Mouse (Mus musculus) MEL (cell line): Measurements from ENCODE around the gene Sugp1. TPM values are rescaled to one million over a fixed set of nuclear protein-coding genes. Genes with fewer than 3 reads are reported as not detected.

ENCODE experiments used
- DNase-seq: peaks from one replicate; pipeline ENCODE4 v3.0.0; 2011; ENCODE audit warnings: low read depth, low spot score
- H3K27ac ChIP-seq: 2 replicates; pipeline ENCODE4 v1.5.1; 2012; ENCODE audit warnings: low read depth, mild to moderate bottlenecking, control low read depth, low read length, moderate library complexity; ENCODE audit not compliant: control insufficient read depth
- H3K27me3 ChIP-seq, 2 experiments: fragments of 150-350 bp in 1 of 2; sonication (generic) in 1 of 2; 2 replicates each; pipeline ENCODE4 v1.6.1; 2012; ENCODE audit warnings: low read length in 2 of 2, mild to moderate bottlenecking in 2 of 2, improper control_type of control experiment in 1 of 2, moderate library complexity in 1 of 2; ENCODE audit not compliant: insufficient read depth in 2 of 2, control insufficient read depth in 1 of 2
- H3K36me3 ChIP-seq, 2 experiments: 2 replicates each; pipeline ENCODE4 v1.6.1; 2012 to 2014; ENCODE audit warnings: low read length in 2 of 2, improper control_type of control experiment in 1 of 2, inconsistent platforms in 1 of 2, mild to moderate bottlenecking in 1 of 2; ENCODE audit not compliant: insufficient read depth in 2 of 2, control insufficient read depth in 1 of 2
- H3K4me1 ChIP-seq, 2 experiments: fragments of 150-350 bp in 1 of 2; sonication (generic) in 1 of 2; 2 replicates each; pipeline ENCODE4 v1.6.1; 2012; ENCODE audit warnings: low read length in 2 of 2, improper control_type of control experiment in 1 of 2, mild to moderate bottlenecking in 1 of 2; ENCODE audit not compliant: insufficient read depth in 2 of 2, control insufficient read depth in 1 of 2
- H3K4me3 ChIP-seq, 2 experiments: fragments of 150-350 bp in 1 of 2; sonication (generic) in 1 of 2; 2 replicates each; pipeline ENCODE4 v1.5.1; 2012; ENCODE audit warnings: low read depth in 2 of 2, low read length in 2 of 2, mild to moderate bottlenecking in 2 of 2, moderate library complexity in 2 of 2, control low read depth in 1 of 2, improper control_type of control experiment in 1 of 2; ENCODE audit not compliant: control insufficient read depth in 1 of 2, insufficient read depth in 1 of 2
- H3K79me2 ChIP-seq: 2 replicates; pipeline ENCODE4 v1.6.1; 2012; ENCODE audit warnings: mild to moderate bottlenecking, low read length, moderate library complexity; ENCODE audit not compliant: control insufficient read depth, poor library complexity, insufficient read depth
- H3K9ac ChIP-seq: 2 replicates; pipeline ENCODE4 v1.6.1; 2012; ENCODE audit warnings: low read depth, mild to moderate bottlenecking, control low read depth, low read length, moderate library complexity; ENCODE audit not compliant: control insufficient read depth, poor library complexity, severe bottlenecking
- H3K9me3 ChIP-seq: fragments of 150-350 bp; sonication (generic); replicated peaks from 2 replicates; pipeline ENCODE4 v1.6.1; 2012; ENCODE audit warnings: mild to moderate bottlenecking, low read length, improper control_type of control experiment, moderate library complexity; ENCODE audit not compliant: insufficient read depth
- BHLHE40 ChIP-seq: IDR thresholded peaks from 2 replicates; pipeline ENCODE4 v1.6.1; 2012; ENCODE audit warnings: low read depth, mild to moderate bottlenecking, inconsistent platforms, low read length, improper control_type of control experiment, borderline replicate concordance
- CHD1 ChIP-seq: IDR thresholded peaks from 2 replicates; pipeline ENCODE4 v1.6.1; 2012; ENCODE audit warnings: low read depth, mild to moderate bottlenecking, inconsistent platforms, low read length, improper control_type of control experiment
- ELF1 ChIP-seq: IDR thresholded peaks from 2 replicates; pipeline ENCODE4 v1.6.1; 2014; ENCODE audit warnings: low read depth, mild to moderate bottlenecking, inconsistent platforms, low read length, improper control_type of control experiment, moderate library complexity
- EP300 ChIP-seq, 2 experiments: IDR thresholded peaks; 2 replicates each; pipeline ENCODE4 v1.6.1; 2011; ENCODE audit warnings: improper control_type of control experiment in 2 of 2, low read length in 2 of 2, low read depth in 1 of 2, mild to moderate bottlenecking in 1 of 2
- GABPA ChIP-seq: IDR thresholded peaks from 2 replicates; pipeline ENCODE4 v1.6.1; 2012; ENCODE audit warnings: low read depth, mild to moderate bottlenecking, inconsistent platforms, low read length, improper control_type of control experiment, moderate library complexity
- GATA1 ChIP-seq: IDR thresholded peaks from 2 replicates; pipeline ENCODE4 v1.6.1; 2011; ENCODE audit warnings: low read depth, low read length, improper control_type of control experiment
- JUND ChIP-seq: IDR thresholded peaks from 2 replicates; pipeline ENCODE4 v1.6.1; 2011; ENCODE audit warnings: low read depth, mild to moderate bottlenecking, improper control_type of control experiment, low read length
- KAT2A ChIP-seq: conservative IDR thresholded peaks from 2 replicates; pipeline ENCODE4 v1.6.1; 2012; ENCODE audit warnings: low read depth, low read length, improper control_type of control experiment, inconsistent platforms
- MAFK ChIP-seq: IDR thresholded peaks from 2 replicates; pipeline ENCODE4 v1.6.1; 2011; ENCODE audit warnings: low read depth, mild to moderate bottlenecking, low read length, improper control_type of control experiment, borderline replicate concordance
- MAX ChIP-seq: IDR thresholded peaks from 2 replicates; pipeline ENCODE4 v1.6.1; 2011; ENCODE audit warnings: low read length, improper control_type of control experiment
- MEF2A ChIP-seq: IDR thresholded peaks from 2 replicates; pipeline ENCODE4 v1.6.1; 2014; ENCODE audit warnings: low read depth, mild to moderate bottlenecking, inconsistent platforms, low read length, improper control_type of control experiment; ENCODE audit not compliant: poor library complexity, insufficient replicate concordance, severe bottlenecking; ENCODE audit errors: extremely low read depth
- MYB ChIP-seq: IDR thresholded peaks from 2 replicates; pipeline ENCODE4 v1.6.1; 2011; ENCODE audit warnings: mild to moderate bottlenecking, low read depth, low read length, improper control_type of control experiment
- NELFE ChIP-seq: IDR thresholded peaks from 2 replicates; pipeline ENCODE4 v1.6.1; 2011; ENCODE audit warnings: low read depth, low read length, improper control_type of control experiment
- NRF1 ChIP-seq: IDR thresholded peaks from 2 replicates; pipeline ENCODE4 v1.6.1; 2014; ENCODE audit warnings: low read depth, mild to moderate bottlenecking, inconsistent platforms, low read length, improper control_type of control experiment, moderate library complexity; ENCODE audit not compliant: poor library complexity, insufficient read depth, severe bottlenecking
- POLR2A ChIP-seq, 2 experiments: IDR thresholded peaks; 2 replicates each; pipeline ENCODE4 v1.6.1; 2011 to 2012; ENCODE audit warnings: low read length in 2 of 2, mild to moderate bottlenecking in 2 of 2, control low read depth in 1 of 2, improper control_type of control experiment in 1 of 2, low read depth in 1 of 2, moderate library complexity in 1 of 2; ENCODE audit not compliant: control insufficient read depth in 1 of 2, insufficient read depth in 1 of 2, poor library complexity in 1 of 2
- POLR2AphosphoS2 ChIP-seq: IDR thresholded peaks from 2 replicates; pipeline ENCODE4 v1.6.1; 2011; ENCODE audit warnings: low read length, improper control_type of control experiment
- POLR2AphosphoS5 ChIP-seq: IDR thresholded peaks from 2 replicates; pipeline ENCODE4 v1.6.1; 2012; ENCODE audit warnings: low read depth, borderline replicate concordance, mild to moderate bottlenecking, inconsistent platforms, low read length, moderate library complexity, mixed read lengths
- RAD21 ChIP-seq: IDR thresholded peaks from 2 replicates; pipeline ENCODE4 v1.6.1; 2011; ENCODE audit warnings: mild to moderate bottlenecking, low read depth, low read length, improper control_type of control experiment
- RCOR1 ChIP-seq: IDR thresholded peaks from 2 replicates; pipeline ENCODE4 v1.6.1; 2012; ENCODE audit warnings: low read depth, mild to moderate bottlenecking, inconsistent platforms, low read length, improper control_type of control experiment
- SIN3A ChIP-seq: IDR thresholded peaks from 2 replicates; pipeline ENCODE4 v1.6.1; 2012; ENCODE audit warnings: low read length, improper control_type of control experiment, inconsistent platforms
- SMC3 ChIP-seq: IDR thresholded peaks from 2 replicates; pipeline ENCODE4 v1.6.1; 2011; ENCODE audit warnings: low read depth, low read length, improper control_type of control experiment
- TAL1 ChIP-seq: IDR thresholded peaks from 2 replicates; pipeline ENCODE4 v1.6.1; 2012; ENCODE audit warnings: mild to moderate bottlenecking, inconsistent platforms, low read length, moderate library complexity, mixed read lengths
- TBP ChIP-seq: IDR thresholded peaks from 2 replicates; pipeline ENCODE4 v1.8.0; 2011; ENCODE audit warnings: low read depth, low read length, improper control_type of control experiment
- TCF12 ChIP-seq: IDR thresholded peaks from 2 replicates; pipeline ENCODE4 v1.6.1; 2014; ENCODE audit warnings: low read depth, mild to moderate bottlenecking, inconsistent platforms, low read length, improper control_type of control experiment, moderate library complexity
- USF1 ChIP-seq: IDR thresholded peaks from 2 replicates; pipeline ENCODE4 v1.6.1; 2014; ENCODE audit warnings: low read depth, mild to moderate bottlenecking, inconsistent platforms, low read length, improper control_type of control experiment, moderate library complexity
- USF2 ChIP-seq, 2 experiments: IDR thresholded peaks; 2 replicates each; pipeline ENCODE4 v1.6.1; 2011 to 2012; ENCODE audit warnings: improper control_type of control experiment in 2 of 2, low read length in 2 of 2, borderline replicate concordance in 1 of 2, inconsistent platforms in 1 of 2, low read depth in 1 of 2, mild to moderate bottlenecking in 1 of 2; ENCODE audit not compliant: insufficient read depth in 1 of 2
- ZC3H11A ChIP-seq: IDR thresholded peaks from 2 replicates; pipeline ENCODE4 v1.6.1; 2012; ENCODE audit warnings: low read depth, mild to moderate bottlenecking, inconsistent platforms, low read length, improper control_type of control experiment
- ZKSCAN1 ChIP-seq: IDR thresholded peaks from 2 replicates; pipeline ENCODE4 v1.6.1; 2012; ENCODE audit warnings: low read depth, mild to moderate bottlenecking, inconsistent platforms, low read length, improper control_type of control experiment, moderate library complexity
- ZMIZ1 ChIP-seq: IDR thresholded peaks from 2 replicates; pipeline ENCODE4 v1.6.1; 2012; ENCODE audit warnings: low read depth, mild to moderate bottlenecking, inconsistent platforms, low read length, improper control_type of control experiment, moderate library complexity
- ZNF384 ChIP-seq: IDR thresholded peaks from 2 replicates; pipeline ENCODE4 v1.6.1; 2012; ENCODE audit warnings: low read depth, mild to moderate bottlenecking, inconsistent platforms, low read length, improper control_type of control experiment
- polyA plus RNA-seq, 2 experiments: library from polyadenylated mRNA; stranded (reverse) in 1 of 2; unstranded in 1 of 2; fragments of >175 nt in 1 of 2; fragments of >200 nt in 1 of 2; gene quantifications; 2 replicates each; pipeline versions ENCODE4 v1.2.1 to v1.2.4; 2012; ENCODE audit warnings: low replicate concordance in 2 of 2, low read depth in 1 of 2; ENCODE audit not compliant: insufficient read length in 2 of 2, insufficient read depth in 1 of 2, missing spikeins in 1 of 2
- total RNA-seq: library from RNA; depleted of rRNA; stranded (reverse); fragments of 300-350 nt; gene quantifications from 2 replicates; pipeline ENCODE4 v1.2.3, GENCODE M21; 2012

Gene Sugp1
- total and polyA plus RNA-seq, 3 experiments = 29.9 to 45.5 TPM; not detected in 1

GRCm38 (mm10) chr8:69995776-69996588 is 46.6 kb upstream of the Sugp1 start, which contains the start of gene Gatad2a (continued):
- TF ChIP-seq ZMIZ1 (peak; percentile 79), TCF12 (0 out of 2 replicates have a peak, but pooled peaks have one; percentile 39), SIN3A (peak; percentile 90), MAFK (no peak), USF1 (no peak), BHLHE40 (no peak), MYB (0 out of 2 replicates have a peak, but pooled peaks have one; percentile 9), JUND (no peak), TBP (no peak), RAD21 (no peak), USF2 (IDR thresholded peaks at IDR 0.05; ENCODE audit: borderline replicate concordance in 1 of 2, insufficient read depth in 1 of 2, low read depth in 1 of 2, low read length in 2 of 2) (no peak), KAT2A (no peak; the same call in 1 of the 2 replicates), ELF1 (peak; percentile 99), ZKSCAN1 (no peak), TAL1 (no peak), SMC3 (no peak)
- TF ChIP-seq, all 39 proteins: peak for 15

DNA sequence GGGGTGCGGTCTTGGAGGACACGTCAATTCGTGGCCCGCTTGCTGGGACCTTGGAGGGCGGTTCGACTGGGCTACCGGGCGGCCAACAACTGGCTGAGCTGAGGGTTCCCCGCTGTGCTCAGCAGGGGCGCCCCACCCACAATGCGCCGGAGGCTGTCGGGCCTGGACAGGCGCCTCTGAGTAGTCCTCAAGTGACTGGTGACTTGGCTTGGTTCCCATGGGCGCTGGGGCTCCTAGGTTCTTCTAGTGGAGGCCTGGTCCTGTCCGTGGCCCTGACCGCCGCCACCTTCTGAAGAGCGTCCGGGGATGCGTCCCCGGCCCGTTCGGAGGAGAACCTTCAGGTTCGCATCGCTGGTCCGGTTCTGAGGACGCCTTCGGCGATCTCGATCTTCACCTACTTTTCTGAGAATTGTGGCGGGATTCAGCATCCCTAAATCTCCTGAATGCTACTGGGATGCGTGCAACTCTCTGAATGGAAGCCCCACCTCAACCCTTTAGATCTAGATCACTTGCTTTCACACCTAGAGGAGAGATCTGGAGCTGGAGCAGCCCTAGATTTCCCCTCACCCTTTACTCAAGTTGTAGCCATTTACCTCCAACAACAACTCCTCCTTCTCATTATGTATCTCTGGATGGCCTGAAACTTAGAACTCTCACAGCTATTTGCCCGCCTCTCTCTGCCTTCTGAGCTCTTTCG is 45.9 kb upstream of the Sugp1 start:
- Histone ChIP-seq H3K27me3 (no peaks in the 10 kb centered on the region), H3K4me1 (peaks cover 14 to 16% of the 10 kb centered on the region in 2 experiments), H3K9ac (peak overlapping the region; percentile 90), H3K79me2 (peaks cover 39% of the 10 kb centered on the region), H3K27ac (peak overlapping the region; percentile 79), H3K9me3 (no peaks in the 10 kb centered on the region), H3K4me3 (peak overlapping the region; percentile 70 to 83), H3K36me3 (peaks cover 0 to 26% of the 10 kb centered on the region in 2 experiments; a peak in 3 of 4 replicates)
- DNase-seq = no peak
- TF ChIP-seq BHLHE40 (no peak), POLR2AphosphoS2 (peak; percentile 60; the same call in 1 of the 2 replicates), CHD1 (no peak), EP300 (IDR thresholded peaks at IDR 0.05; ENCODE audit: low read depth in 1 of 2, low read length in 2 of 2) (peak; percentile 21; a peak in 1 of 4 replicates), TBP (no peak; the same call in 1 of the 2 replicates), SMC3 (no peak), MEF2A (no peak), POLR2AphosphoS5 (no peak), MAFK (no peak), JUND (no peak), GABPA (no peak), POLR2A (IDR thresholded peaks at IDR 0.05; ENCODE audit: control insufficient read depth in 1 of 2, insufficient read depth in 1 of 2, low read depth in 1 of 2, low read length in 2 of 2, poor library complexity in 1 of 2) (peak in 1 of 2 experiments; percentile 76; a peak in 2 of 4 replicates), ZC3H11A (no peak), USF2 (IDR thresholded peaks at IDR 0.05; ENCODE audit: borderline replicate concordance in 1 of 2, insufficient read depth in 1 of 2, low read depth in 1 of 2, low read length in 2 of 2) (no peak), ZNF384 (no peak), RCOR1 (no peak), GATA1 (no peak), MAX (no peak), ZKSCAN1 (no peak), NRF1 (peak; percentile 39; the same call in 1 of the 2 replicates), NELFE (no peak; the same call in none of the 2 replicates), RAD21 (no peak)
